Mouse (Mus musculus): ENCODE results near the gene Fh1.

GRCm38 (mm10) chr1:175608708-175609107 is 16.7 kb downstream of the Fh1 start:
- TF ChIP-seq CTCF (IDR thresholded peaks at IDR 0.05; ENCODE audit: borderline replicate concordance, extremely low read depth, insufficient read depth, insufficient read length) = no peak
- TF ChIP-seq POLR2A (IDR thresholded peaks at IDR 0.05; ENCODE audit: borderline replicate concordance, extremely low read depth, insufficient read depth, insufficient read length, poor library complexity, severe bottlenecking) = no peak

Measured in brain, embryonic 14.5 days (tissue).